Mouse (Mus musculus) erythroblast, embryonic 14.5 days (primary cell): ENCODE measurements around the gene Gyg.

Source experiments
- GATA1 ChIP-seq: IDR thresholded peaks from 2 replicates; pipeline ENCODE4 v1.6.1; 2012; ENCODE audit warnings: low read length, inconsistent platforms, mixed read lengths
- TAL1 ChIP-seq: IDR thresholded peaks from 3 replicates; pipeline ENCODE4 v1.6.1; 2012; ENCODE audit warnings: low read length, inconsistent platforms, mixed read lengths

DNA sequence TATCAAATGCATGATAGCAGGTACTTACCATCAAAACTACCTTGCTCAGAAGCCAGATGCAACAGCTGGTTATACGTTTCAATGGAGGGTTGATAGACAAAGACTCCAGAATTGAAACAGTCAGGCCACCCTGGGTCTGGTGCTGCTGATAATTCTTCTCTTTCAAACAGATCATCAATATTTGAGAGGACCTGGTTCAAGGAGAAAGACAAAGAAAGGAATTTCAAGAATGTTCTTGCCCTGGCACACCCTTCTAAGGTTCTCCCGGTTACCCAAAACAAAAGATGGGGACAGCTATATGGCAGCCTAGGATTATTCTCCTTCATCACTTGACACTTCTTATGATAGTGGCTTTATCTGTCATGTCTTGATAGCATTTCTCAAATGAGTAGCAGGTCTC, 4.6 kb downstream of the Gyg start:
- TF ChIP-seq GATA1: no peak
- no peak for TF ChIP-seq TAL1
